Mouse (Mus musculus): Measurements from ENCODE around the gene Rtbdn. TPM values are rescaled to one million over a fixed set of nuclear protein-coding genes. Genes with fewer than 3 reads are reported as not detected.
"Not testable (repeated sequence)": the region's sequence is repeated elsewhere in the genome, so short reads cannot be mapped to it uniquely, and the experiment has no call there.

Gene Rtbdn
- total and polyA plus RNA-seq, 2 experiments, result not detected

GRCm38 (mm10) chr8:84904351-84904750 is 42.4 kb upstream of the Rtbdn start:
- peaks cover under 1% of the 10 kb centered on the region; the same call in 1 of the 2 replicates for H3K79me2 ChIP-seq (ENCODE audit: control insufficient read depth, insufficient read depth, low read length)
- no peaks in the 10 kb centered on the region for H3K27me3 ChIP-seq (ENCODE audit: control insufficient read depth, insufficient read depth, low read length)
- H3K9ac ChIP-seq (ENCODE audit: low read depth, low read length), result no peak overlapping the region
- no peaks in the 10 kb centered on the region for H3K36me3 ChIP-seq (ENCODE audit: control insufficient read depth, insufficient read depth, low read length)
- H3K27ac ChIP-seq (replicated peaks; ENCODE audit: insufficient read depth, low read depth, low read length), result no peak overlapping the region
- WGBS, result 81% methylated on average over 7 of the region's 7 CpGs
- no peak for TF ChIP-seq CTCF (IDR thresholded peaks at IDR 0.05; ENCODE audit: low read depth, low read length)
- no peak for TF ChIP-seq POLR2A (IDR thresholded peaks at IDR 0.05; ENCODE audit: extremely low read depth, insufficient read depth, low read length)
- no peak for DNase-seq (ENCODE audit: extremely low read depth, low read depth, low spot score)
- peaks cover 6% of the 10 kb centered on the region for H3K4me1 ChIP-seq (ENCODE audit: control insufficient read depth, insufficient read depth, low read length)
- H3K4me3 ChIP-seq (ENCODE audit: insufficient read depth, low read depth, low read length), result no peak overlapping the region

- Histone ChIP-seq H3K27me3 (ENCODE audit: control insufficient read depth, insufficient read depth, low read length) (no peaks in the 10 kb centered on the region), H3K4me3 (ENCODE audit: insufficient read depth, low read depth, low read length) (no peak overlapping the region), H3K36me3 (ENCODE audit: control insufficient read depth, insufficient read depth, low read length) (no peaks in the 10 kb centered on the region), H3K27ac (replicated peaks; ENCODE audit: insufficient read depth, low read depth, low read length) (no peak overlapping the region), H3K9ac (ENCODE audit: low read depth, low read length) (no peak overlapping the region), H3K4me1 (ENCODE audit: control insufficient read depth, insufficient read depth, low read length) (peaks cover 6% of the 10 kb centered on the region), H3K79me2 (ENCODE audit: control insufficient read depth, insufficient read depth, low read length) (peaks cover 4% of the 10 kb centered on the region; the same call in 1 of the 2 replicates)
- WGBS, result 94% methylated on average over 9 of the region's 9 CpGs
- DNase-seq (ENCODE audit: extremely low read depth, low read depth, low spot score), result no peak
- no peak for TF ChIP-seq CTCF (IDR thresholded peaks at IDR 0.05; ENCODE audit: low read depth, low read length)
Observed at GRCm38 (mm10) chr8:84907037-84907436, 39.8 kb upstream of the Rtbdn start.

GRCm38 (mm10) chr8:84907493-84907892 is 39.3 kb upstream of the Rtbdn start:
- H3K4me3 ChIP-seq (ENCODE audit: insufficient read depth, low read depth, low read length), result no peak overlapping the region
- no peaks in the 10 kb centered on the region for H3K27me3 ChIP-seq (ENCODE audit: control insufficient read depth, insufficient read depth, low read length)
- no peak for TF ChIP-seq POLR2A (IDR thresholded peaks at IDR 0.05; ENCODE audit: extremely low read depth, insufficient read depth, low read length)
- no peak for TF ChIP-seq CTCF (IDR thresholded peaks at IDR 0.05; ENCODE audit: low read depth, low read length)
- no peaks in the 10 kb centered on the region for H3K36me3 ChIP-seq (ENCODE audit: control insufficient read depth, insufficient read depth, low read length)
- no peak for DNase-seq (ENCODE audit: extremely low read depth, low read depth, low spot score)
- WGBS, result 62% methylated on average over 8 of the region's 8 CpGs
- H3K4me1 ChIP-seq (ENCODE audit: control insufficient read depth, insufficient read depth, low read length), result peaks cover 3% of the 10 kb centered on the region; the same call in 1 of the 2 replicates
- no peak overlapping the region for H3K27ac ChIP-seq (replicated peaks; ENCODE audit: insufficient read depth, low read depth, low read length)
- H3K9ac ChIP-seq (ENCODE audit: low read depth, low read length), result no peak overlapping the region
- peaks cover 4% of the 10 kb centered on the region; the same call in 1 of the 2 replicates for H3K79me2 ChIP-seq (ENCODE audit: control insufficient read depth, insufficient read depth, low read length)

GRCm38 (mm10) chr8:84907979-84908378 is 38.8 kb upstream of the Rtbdn start:
- H3K79me2 ChIP-seq (ENCODE audit: control insufficient read depth, insufficient read depth, low read length); DNase-seq (ENCODE audit: extremely low read depth, low read depth, low spot score); H3K9ac ChIP-seq (ENCODE audit: low read depth, low read length); H3K4me1 ChIP-seq (ENCODE audit: control insufficient read depth, insufficient read depth, low read length); H3K36me3 ChIP-seq (ENCODE audit: control insufficient read depth, insufficient read depth, low read length); H3K27me3 ChIP-seq (ENCODE audit: control insufficient read depth, insufficient read depth, low read length): not testable (repeated sequence)
- Histone ChIP-seq H3K4me3 (ENCODE audit: insufficient read depth, low read depth, low read length) (peak overlapping the region; percentile 26; the same call in 1 of the 2 replicates), H3K27ac (replicated peaks; ENCODE audit: insufficient read depth, low read depth, low read length) (0 out of 2 replicates have a peak overlapping the region, but pooled peaks have one; percentile 36)
- WGBS, result 10% methylated on average over 7 of the region's 7 CpGs

- under 1% methylated on average over 45 of the region's 45 CpGs for WGBS
- DNase-seq (ENCODE audit: extremely low read depth, low read depth, low spot score), result peak; percentile 93
- Histone ChIP-seq H3K27ac (replicated peaks; ENCODE audit: insufficient read depth, low read depth, low read length) (peak within 1 kb of the TSS; percentile 66), H3K4me3 (ENCODE audit: insufficient read depth, low read depth, low read length) (peak within 1 kb of the TSS; percentile 72), H3K27me3 (ENCODE audit: control insufficient read depth, insufficient read depth, low read length) (no peaks in the 10 kb centered on the region), H3K36me3 (ENCODE audit: control insufficient read depth, insufficient read depth, low read length) (no peaks in the 10 kb centered on the region), H3K9ac (ENCODE audit: low read depth, low read length) (peak within 1 kb of the TSS; percentile 76), H3K4me1 (ENCODE audit: control insufficient read depth, insufficient read depth, low read length) (peaks cover 8% of the 10 kb centered on the region; the same call in 1 of the 2 replicates), H3K79me2 (ENCODE audit: control insufficient read depth, insufficient read depth, low read length) (peaks cover 4% of the 10 kb centered on the region; the same call in 1 of the 2 replicates)
- TF ChIP-seq CTCF (IDR thresholded peaks at IDR 0.05; ENCODE audit: low read depth, low read length), result 0 out of 2 replicates have a peak, but pooled peaks have one; percentile 1
- peak; percentile 19; the same call in 1 of the 2 replicates for TF ChIP-seq POLR2A (IDR thresholded peaks at IDR 0.05; ENCODE audit: extremely low read depth, insufficient read depth, low read length)
Observed at GRCm38 (mm10) chr8:84908421-84909161, 38.2 kb upstream of the Rtbdn start, which contains the start of gene Dnase2a. Gene Dnase2a, plus strand, starts transcription at chr8:84908560.
